ENCODE assay signal across 23 mouse cellular contexts in the genomic region with DNA sequence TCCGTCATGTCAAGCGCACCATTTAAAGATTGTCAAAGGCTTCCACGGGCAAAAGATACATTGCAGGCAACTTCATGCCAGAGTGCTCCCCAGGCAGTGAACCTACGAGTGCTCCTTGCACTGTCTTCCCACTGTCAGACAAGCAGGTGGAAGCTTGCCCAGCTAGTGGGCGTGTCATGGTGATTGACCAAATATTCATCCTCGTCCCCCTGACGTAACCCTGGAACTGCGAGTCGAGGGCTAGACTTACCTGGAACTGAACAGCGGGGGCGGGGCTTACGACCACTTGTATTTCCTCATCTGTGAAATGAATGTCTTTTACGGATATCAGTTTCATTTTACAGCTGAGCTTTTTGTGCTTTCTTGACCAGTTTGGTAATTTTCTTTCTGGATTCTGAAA. TPM values are rescaled to one million over a fixed set of nuclear protein-coding genes. Genes with fewer than 3 reads are reported as not detected.
DNase-seq lines count a peak whose midpoint lies in the region; ATAC-seq and TF ChIP-seq lines count a peak whose summit lies in the region.
"Had no signal": no experiment of that assay in that cellular context is flagged by ENCODE, and none has a peak within 500 bp of the region (broad histone marks: within the 10 kb centered on the region; RNA-seq: fewer than 3 reads in every experiment).

No protein-coding gene starts in this region.

- peaks cover 12% of the 10 kb centered on the region for H3K4me1 ChIP-seq in embryonic facial prominence, embryonic 14.5 days (ENCODE audit: control insufficient read depth, insufficient read depth, low read length)
- peaks cover 24% of the 10 kb centered on the region for H3K4me1 ChIP-seq in embryonic facial prominence, embryonic 10.5 days
- H3K4me1 ChIP-seq in lung, postnatal 0 days (ENCODE audit: insufficient read depth, low read depth, low read length), result peaks cover 3% of the 10 kb centered on the region; the same call in 1 of the 2 replicates
- peaks cover 12% of the 10 kb centered on the region for H3K4me1 ChIP-seq in intestine, embryonic 16.5 days (ENCODE audit: control insufficient read depth, insufficient read depth, low read length)
- H3K4me1 ChIP-seq in thymus, adult 2 months (replicated peaks; ENCODE audit: control insufficient read depth, insufficient read depth, low read length), result peaks cover 19% of the 10 kb centered on the region

- DNase-seq in embryonic facial prominence, embryonic 14.5 days (ENCODE audit: low spot score), result peak; percentile 53
- no peak for DNase-seq in embryonic facial prominence, embryonic 10.5 days (ENCODE audit: low spot score)
- DNase-seq in lung, postnatal 0 days (ENCODE audit: low spot score), result peak; percentile 12
- DNase-seq in lung, postnatal 10 days, result no peak
- DNase-seq in heart, postnatal 10 days, result no peak
- DNase-seq in gastrocnemius, postnatal 14 days, result no peak
- DNase-seq in thymus, adult 2 months, result no peak
- DNase-seq: adrenal gland, postnatal 10 days; cerebellum, adult 11 months; cerebellum, postnatal 36 days; heart, adult 11 months; right cerebral cortex, postnatal 14 days had no signal

- WGBS in embryonic facial prominence, embryonic 14.5 days, result 74% methylated on average over 13 of the region's 13 CpGs
- 87% methylated on average over 13 of the region's 13 CpGs for WGBS in embryonic facial prominence, embryonic 10.5 days
- 61% methylated on average over 13 of the region's 13 CpGs for WGBS in lung, postnatal 0 days
- WGBS in intestine, embryonic 16.5 days, result 63% methylated on average over 13 of the region's 13 CpGs
- WGBS in thymus, adult 2 months, result 43% methylated on average over 13 of the region's 13 CpGs

- H3K27ac ChIP-seq in embryonic facial prominence, embryonic 14.5 days (replicated peaks; ENCODE audit: low read depth, low read length), result no peak overlapping the region
- H3K27ac ChIP-seq in embryonic facial prominence, embryonic 10.5 days (replicated peaks), result no peak overlapping the region
- no peak overlapping the region for H3K27ac ChIP-seq in lung, postnatal 0 days (ENCODE audit: low read length)
- no peak overlapping the region for H3K27ac ChIP-seq in intestine, embryonic 16.5 days (ENCODE audit: low read length)
- no peak overlapping the region for H3K27ac ChIP-seq in thymus, adult 2 months (ENCODE audit: control insufficient read depth, insufficient read depth, low read length)
- H3K27ac ChIP-seq: limb, embryonic 15.5 days; lung, embryonic 15.5 days; midbrain, embryonic 10.5 days; neural tube, embryonic 13.5 days; stomach, embryonic 15.5 days had no signal

- intact Hi-C loops in heart, postnatal 10 days (cut with DNase I), result no loop called here
- intact Hi-C loops in gastrocnemius, postnatal 14 days (cut with DNase I; ENCODE audit: low total_unique reads), result no loop called here

- no peaks in the 10 kb centered on the region for H3K36me3 ChIP-seq in embryonic facial prominence, embryonic 14.5 days (ENCODE audit: control insufficient read depth, insufficient read depth, low read length)
- no peaks in the 10 kb centered on the region for H3K36me3 ChIP-seq in embryonic facial prominence, embryonic 10.5 days (replicated peaks)
- H3K36me3 ChIP-seq in lung, postnatal 0 days (ENCODE audit: insufficient read depth, low read length), result no peaks in the 10 kb centered on the region
- no peaks in the 10 kb centered on the region for H3K36me3 ChIP-seq in intestine, embryonic 16.5 days (ENCODE audit: control insufficient read depth, insufficient read depth, low read length)
- no peaks in the 10 kb centered on the region for H3K36me3 ChIP-seq in thymus, adult 2 months (ENCODE audit: control insufficient read depth, insufficient read depth, low read length)
- H3K36me3 ChIP-seq: limb, embryonic 15.5 days; lung, embryonic 15.5 days; midbrain, embryonic 10.5 days; neural tube, embryonic 13.5 days; stomach, embryonic 15.5 days had no signal

- H3K9me3 ChIP-seq in embryonic facial prominence, embryonic 14.5 days (ENCODE audit: control insufficient read depth, low read length), result 0 out of 2 replicates have a peak, but pooled peaks cover 5% of the 10 kb centered on the region
- H3K9me3 ChIP-seq in embryonic facial prominence, embryonic 10.5 days, result peaks cover 8% of the 10 kb centered on the region; the same call in 1 of the 2 replicates
- H3K9me3 ChIP-seq in lung, postnatal 0 days (ENCODE audit: low read length), result no peaks in the 10 kb centered on the region
- no peaks in the 10 kb centered on the region for H3K9me3 ChIP-seq in intestine, embryonic 16.5 days (ENCODE audit: control insufficient read depth, low read length)
- H3K9me3 ChIP-seq: limb, embryonic 15.5 days; lung, embryonic 15.5 days; stomach, embryonic 15.5 days had no signal

- H3K9ac ChIP-seq in embryonic facial prominence, embryonic 14.5 days (ENCODE audit: low read depth, low read length), result no peak overlapping the region
- H3K9ac ChIP-seq in lung, postnatal 0 days (replicated peaks; ENCODE audit: low read depth), result no peak overlapping the region
- no peak overlapping the region for H3K9ac ChIP-seq in intestine, embryonic 16.5 days (ENCODE audit: low read depth, low read length)
- H3K9ac ChIP-seq: limb, embryonic 15.5 days; lung, embryonic 15.5 days; neural tube, embryonic 13.5 days; stomach, embryonic 15.5 days had no signal

- H3K4me3 ChIP-seq in embryonic facial prominence, embryonic 14.5 days (ENCODE audit: low read depth, low read length), result no peak overlapping the region
- H3K4me3 ChIP-seq in embryonic facial prominence, embryonic 10.5 days, result no peak overlapping the region
- no peak overlapping the region for H3K4me3 ChIP-seq in lung, postnatal 0 days (ENCODE audit: low read depth, low read length)
- H3K4me3 ChIP-seq in intestine, embryonic 16.5 days (ENCODE audit: low read length), result no peak overlapping the region
- no peak overlapping the region for H3K4me3 ChIP-seq in thymus, adult 2 months (ENCODE audit: control insufficient read depth, insufficient read depth, low read length)
- H3K4me3 ChIP-seq: erythroblast, embryonic 14.5 days; limb, embryonic 15.5 days; lung, embryonic 15.5 days; midbrain, embryonic 10.5 days; neural tube, embryonic 13.5 days; stomach, embryonic 15.5 days had no signal

- H3K27me3 ChIP-seq in embryonic facial prominence, embryonic 14.5 days (replicated peaks; ENCODE audit: control insufficient read depth, insufficient read depth, low read length), result no peaks in the 10 kb centered on the region
- peaks cover 9% of the 10 kb centered on the region for H3K27me3 ChIP-seq in embryonic facial prominence, embryonic 10.5 days (replicated peaks; ENCODE audit: low read depth, poor library complexity, severe bottlenecking)
- no peaks in the 10 kb centered on the region; the same call in 1 of the 2 replicates for H3K27me3 ChIP-seq in lung, postnatal 0 days (replicated peaks; ENCODE audit: insufficient read depth, low read length)
- no peaks in the 10 kb centered on the region for H3K27me3 ChIP-seq in intestine, embryonic 16.5 days (replicated peaks; ENCODE audit: control insufficient read depth, insufficient read depth, low read length)
- no peaks in the 10 kb centered on the region; the same call in 1 of the 2 replicates for H3K27me3 ChIP-seq in thymus, adult 2 months (ENCODE audit: control insufficient read depth, insufficient read depth, low read length)

- TF ChIP-seq POLR2A in thymus, adult 2 months (IDR thresholded peaks at IDR 0.05; ENCODE audit: control insufficient read depth, extremely low read depth, insufficient read depth, low read length, poor library complexity), result no peak

- no peak for ATAC-seq in embryonic facial prominence, embryonic 14.5 days (ENCODE audit: low read depth)
- no peak for ATAC-seq in lung, postnatal 0 days
- ATAC-seq in intestine, embryonic 16.5 days, result no peak
- ATAC-seq: forebrain, embryonic 16.5 days; inflammation-experienced regulatory T-cells, adult 6 months had no signal

- no peak for TF ChIP-seq CTCF in lung, postnatal 0 days (IDR thresholded peaks at IDR 0.05)
- TF ChIP-seq CTCF in thymus, adult 2 months (IDR thresholded peaks at IDR 0.05; ENCODE audit: borderline replicate concordance, control insufficient read depth, extremely low read depth, insufficient read depth, low read length, poor library complexity), result no peak

- H3K4me2 ChIP-seq in embryonic facial prominence, embryonic 14.5 days (ENCODE audit: low read depth, low read length), result no peak overlapping the region
- H3K4me2 ChIP-seq in lung, postnatal 0 days (replicated peaks; ENCODE audit: low read depth, low read length), result no peak overlapping the region
- peak overlapping the region; percentile 26 for H3K4me2 ChIP-seq in intestine, embryonic 16.5 days (ENCODE audit: low read depth, low read length)
- H3K4me2 ChIP-seq: limb, embryonic 15.5 days; lung, embryonic 15.5 days; neural tube, embryonic 13.5 days; stomach, embryonic 15.5 days had no signal

- TF ChIP-seq EP300 in lung, postnatal 0 days (IDR thresholded peaks at IDR 0.05), result no peak

RNA-seq across cellular contexts. Expression of a gene that starts 28.7 kb away (rescaled TPM):
- 1.3 TPM in 2 replicates for polyA plus RNA-seq in embryonic facial prominence, embryonic 14.5 days (2014; fragmentation: Nextera tagmentation; extraction: Ambion mirVana)
- polyA plus RNA-seq in embryonic facial prominence, embryonic 10.5 days (2016; fragmentation: Nextera tagmentation; extraction: Ambion mirVana), result 0.12 and 0.40 TPM in 2 replicates
- polyA plus RNA-seq in lung, postnatal 0 days (2015; fragmentation: Nextera tagmentation; extraction: Ambion mirVana), result 1.5 TPM in 2 replicates
- polyA plus RNA-seq in intestine, embryonic 16.5 days (2015; fragmentation: Nextera tagmentation; extraction: Ambion mirVana), result 0.16 and 0.17 TPM in 2 replicates
- under 1 TPM; 0.45 to 0.60 TPM for total RNA-seq in heart, postnatal 10 days (2021)
- under 1 TPM; 0.09 to 0.25 TPM for total RNA-seq in gastrocnemius, postnatal 14 days (2021)
- 0.77 and 0.96 TPM in 2 replicates for polyA plus RNA-seq in thymus, adult 2 months (2012; rRNA removed)
- total RNA-seq: monocyte, adult 5-6 weeks had no signal
- polyA plus RNA-seq: erythroblast, embryonic 14.5 days; heart, embryonic 14.5 days; inflammation-experienced regulatory T-cells, adult 6 months had no signal

Comparison
In these comparisons a context has a peak if more than half of its experiments do, and no peak if none do; other contexts are left out.
1. DNase-seq: peak in embryonic facial prominence, embryonic 14.5 days (single experiment) and lung, postnatal 0 days (single experiment); none in embryonic facial prominence, embryonic 10.5 days (single experiment), lung, postnatal 10 days (single experiment), heart, postnatal 10 days (0 of 2), gastrocnemius, postnatal 14 days (single experiment) and thymus, adult 2 months (single experiment).